Mouse (Mus musculus): ENCODE measurements at regions not wholly inside any gene's neighbourhood (a gene's known extent, or its start where the extent isn't known, plus 50 kb on each side); places are given as distances from the start of the nearest gene placed in this dataset.

DNA sequence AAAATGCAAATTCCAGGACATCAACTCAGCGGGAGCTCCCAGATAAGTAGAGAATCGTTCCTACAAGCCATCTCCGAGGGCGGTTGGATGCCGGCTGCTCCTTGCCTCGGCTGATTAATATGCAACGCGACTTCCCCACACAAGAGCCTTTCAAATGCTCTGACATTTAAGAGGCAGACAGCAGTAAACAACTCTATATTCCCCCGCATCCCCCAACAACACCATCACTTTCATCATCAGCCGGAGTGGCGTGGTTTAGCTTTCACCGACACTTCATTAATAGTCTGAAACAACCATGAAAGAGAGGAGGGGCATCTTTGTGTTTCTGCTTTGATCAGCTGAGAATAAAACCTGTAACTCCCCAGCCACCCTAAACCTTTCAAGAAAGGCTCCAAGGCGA lies 53.7 kb upstream of the Rxfp2 start:
- Histone ChIP-seq H3K4me2 (replicated peaks) (peak overlapping the region; percentile 26), H3K4me1 (peaks cover 8% of the 10 kb centered on the region; the same call in 1 of the 2 replicates), H3K36me3 (no peaks in the 10 kb centered on the region), H3K9me3 (no peaks in the 10 kb centered on the region), H3K4me3 (peak overlapping the region; percentile 14; the same call in 1 of the 2 replicates), H3K9ac (replicated peaks) (no peak overlapping the region), H3K27ac (replicated peaks) (peak overlapping the region; percentile 44), H3K27me3 (no peaks in the 10 kb centered on the region)
- ATAC-seq (replicated peaks) = peak; percentile 63; the same call in 1 of the 2 replicates
- 6% methylated on average over 13 of the region's 13 CpGs for WGBS
